Mouse (Mus musculus) gastrocnemius, postnatal 14 days (tissue): ENCODE data around the gene Sec22c. TPM values are rescaled to one million over a fixed set of nuclear protein-coding genes. Genes with fewer than 3 reads are reported as not detected.

Experiments
- DNase-seq: peaks from one replicate; pipeline ENCODE4 v3.0.0; 2021; ENCODE audit warnings: mixed read lengths
- intact Hi-C: fragments of 180-260 bp; cut with DNase I; formaldehyde crosslinking; loops from one replicate; pipeline ENCODE4 v1.15.1; 2025; ENCODE audit warnings: low total_unique reads
- total RNA-seq, 2 experiments: library from RNA; stranded (reverse); gene quantifications; 2 replicates each; pipeline ENCODE4 v1.2.3; 2021

The Sec22c gene
- total RNA-seq, 2 experiments from 2014 or later = 3.1 to 6.1 TPM

- intact Hi-C loops = no loop called here
- peak; percentile 79 for DNase-seq
Measured at GRCm38 (mm10) chr9:121697150-121698049, 7.9 kb downstream of the Sec22c start.

GRCm38 (mm10) chr9:121696626-121697025, 8.7 kb downstream of the Sec22c start:
- no peak for DNase-seq
- intact Hi-C loops = no loop called here

GRCm38 (mm10) chr9:121694736-121695135, 10.6 kb downstream of the Sec22c start:
- no peak for DNase-seq
- intact Hi-C loops = no loop called here

GRCm38 (mm10) chr9:121690734-121691133, 14.6 kb downstream of the Sec22c start:
- intact Hi-C loops = no loop called here
- DNase-seq = no peak

- no peak for DNase-seq
- intact Hi-C loops = no loop called here
Measured at GRCm38 (mm10) chr9:121690200-121690651, 15.1 kb downstream of the Sec22c start.

GRCm38 (mm10) chr9:121684702-121685101, 20.6 kb downstream of the Sec22c start:
- intact Hi-C loops = loop anchor here (5.0 kb wide), 2 partner anchors 42 to 207 kb away; partner anchors contain the start of genes Lyzl4 and Vipr1
- DNase-seq = no peak

DNA sequence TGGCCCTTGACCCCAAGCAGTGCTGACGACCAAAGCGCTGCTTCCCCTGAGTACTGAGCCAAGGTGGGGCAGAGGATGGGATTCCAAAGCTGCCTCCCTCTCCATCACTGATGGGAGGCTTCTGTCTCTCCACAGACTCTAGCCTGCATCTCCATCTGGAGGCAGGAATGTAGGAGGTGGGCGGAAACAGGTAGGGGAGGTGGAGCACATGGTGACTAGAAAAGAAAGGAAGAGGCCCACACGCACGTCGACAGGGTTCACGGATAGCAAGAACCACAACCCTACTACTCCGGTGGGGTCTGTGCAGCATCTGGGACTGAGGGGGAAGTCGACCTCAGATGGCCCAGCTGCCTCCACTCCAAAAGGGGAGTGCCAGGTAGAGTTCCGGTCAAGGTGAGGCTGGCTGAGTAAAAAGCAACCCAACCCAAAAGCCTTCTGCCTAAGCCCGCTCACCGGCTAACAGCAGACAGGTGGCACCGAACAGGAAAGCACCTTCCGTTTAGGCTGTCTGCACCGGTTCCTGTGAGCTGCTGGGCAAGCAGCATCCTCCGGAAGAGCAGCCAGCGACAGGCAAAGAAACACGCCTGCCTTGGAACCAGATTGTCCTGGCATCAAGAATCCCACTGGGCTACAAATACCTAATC, 23.1 kb downstream of the Sec22c start:
- intact Hi-C loops = loop anchor here (5.0 kb wide), 2 partner anchors 40 to 205 kb away; partner anchors contain the start of genes Lyzl4 and Vipr1
- no peak for DNase-seq

DNA sequence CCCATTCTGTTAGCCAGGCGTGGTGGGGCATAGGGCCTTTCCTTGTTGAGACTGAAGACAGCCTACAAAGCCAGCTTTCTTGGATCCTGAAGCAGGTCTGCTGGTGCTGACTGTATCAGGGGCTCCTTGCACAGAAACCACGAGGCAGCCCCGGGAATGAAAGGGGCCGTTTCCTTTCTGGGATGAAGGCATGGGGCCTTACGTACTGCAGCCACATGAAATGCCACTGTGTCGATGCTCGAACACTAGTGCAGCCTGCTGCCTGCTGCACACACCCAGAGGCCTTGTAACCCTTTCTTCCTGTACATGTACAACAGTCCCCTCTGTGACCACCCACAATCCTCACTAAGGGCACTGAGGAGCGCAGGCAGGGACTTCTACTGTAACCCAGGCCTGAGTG, 24.1 kb downstream of the Sec22c start:
- DNase-seq = no peak
- intact Hi-C loops = loop anchor here (5.0 kb wide), 2 partner anchors 39 to 204 kb away; partner anchors contain the start of genes Lyzl4 and Vipr1

DNA sequence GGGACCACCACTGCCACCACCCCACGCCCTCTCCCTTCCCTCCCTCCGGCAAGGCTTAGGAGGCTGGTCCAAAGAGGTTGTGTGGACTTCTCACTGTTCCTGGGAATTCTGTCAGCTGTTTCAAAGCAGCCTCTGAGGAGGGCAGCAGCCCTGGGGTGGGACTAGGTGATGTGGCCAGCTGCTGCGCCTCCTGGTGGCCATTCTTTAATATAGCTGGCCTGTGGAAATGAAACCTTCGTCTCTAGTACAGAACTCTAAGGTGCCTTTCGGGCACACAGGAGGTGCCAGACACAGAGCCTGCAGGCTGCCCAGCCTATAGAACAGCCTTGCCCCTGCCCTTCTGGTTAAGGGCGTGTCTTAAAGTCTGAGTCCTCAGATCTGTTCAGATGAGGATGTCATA, 25.7 kb downstream of the Sec22c start:
- DNase-seq = peak; percentile 66
- intact Hi-C loops = no loop called here

- DNase-seq = no peak
- intact Hi-C loops = no loop called here
Measured at GRCm38 (mm10) chr9:121677476-121677875, 27.8 kb downstream of the Sec22c start.

GRCm38 (mm10) chr9:121677069-121677468, 28.2 kb downstream of the Sec22c start:
- intact Hi-C loops = no loop called here
- no peak for DNase-seq

DNA sequence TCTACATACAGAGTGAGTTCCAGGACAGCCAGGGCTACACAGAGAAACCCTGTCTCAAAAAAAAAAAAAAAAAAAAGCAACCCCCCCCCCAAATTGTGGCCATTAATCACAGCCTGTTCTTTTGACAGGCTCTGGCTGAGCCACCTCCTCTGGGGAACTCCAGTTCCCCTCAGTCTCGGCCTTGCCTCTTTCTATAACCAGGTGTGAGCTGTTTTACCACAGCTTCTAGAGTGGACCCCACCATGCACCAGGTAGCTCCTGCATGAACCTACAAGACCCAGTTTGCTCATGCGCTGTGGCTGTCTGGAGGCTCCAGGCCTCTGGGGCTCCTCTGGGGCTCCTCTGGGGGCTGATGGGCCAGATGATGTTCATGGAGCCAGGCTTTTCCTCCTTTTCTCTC, 29.7 kb downstream of the Sec22c start:
- intact Hi-C loops = no loop called here
- no peak for DNase-seq

GRCm38 (mm10) chr9:121675011-121675410, 30.3 kb downstream of the Sec22c start:
- no peak for DNase-seq
- intact Hi-C loops = no loop called here

GRCm38 (mm10) chr9:121673716-121674115, 31.6 kb downstream of the Sec22c start:
- intact Hi-C loops = no loop called here
- no peak for DNase-seq

DNA sequence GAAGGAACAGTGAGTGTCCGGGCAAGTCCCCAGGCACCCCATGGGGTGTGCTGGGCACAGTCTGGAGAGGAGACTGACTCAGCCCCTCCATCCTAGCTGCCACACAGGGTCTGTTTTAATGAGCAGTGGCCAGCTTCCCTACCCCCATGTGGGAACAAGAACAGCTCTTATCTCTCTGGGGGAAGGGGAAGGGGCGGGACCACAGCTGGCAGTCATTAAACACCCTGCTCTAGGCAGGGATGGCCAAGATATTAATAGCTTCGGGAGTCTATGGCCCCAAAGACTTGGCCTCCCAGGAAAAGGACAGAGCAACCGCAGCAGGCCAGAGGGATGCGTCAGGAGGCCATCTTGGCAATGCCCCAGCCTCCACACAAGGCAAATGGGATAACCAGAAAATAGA, 33.0 kb downstream of the Sec22c start:
- intact Hi-C loops = no loop called here
- DNase-seq = peak; percentile 60

DNA sequence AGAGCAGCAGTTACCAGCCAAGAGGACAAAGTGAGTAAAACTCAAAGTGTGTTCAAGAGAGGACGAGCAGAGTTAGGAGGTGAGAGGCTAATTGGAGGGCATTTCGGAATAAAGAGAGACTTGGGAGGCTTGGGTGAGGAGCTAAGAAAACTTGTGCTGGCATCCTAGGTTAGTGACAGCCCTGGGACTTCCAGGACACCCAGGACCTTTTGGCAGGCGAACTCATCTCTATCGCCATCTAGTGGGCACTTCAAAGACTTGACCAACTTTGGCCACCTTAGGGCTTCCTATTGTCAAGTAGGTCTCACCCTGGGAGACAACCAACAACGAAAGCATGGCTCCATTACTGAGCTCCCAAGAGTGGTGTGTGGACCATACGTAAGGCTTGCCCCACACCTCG, 34.0 kb downstream of the Sec22c start:
- peak; percentile 40 for DNase-seq
- intact Hi-C loops = no loop called here

DNA sequence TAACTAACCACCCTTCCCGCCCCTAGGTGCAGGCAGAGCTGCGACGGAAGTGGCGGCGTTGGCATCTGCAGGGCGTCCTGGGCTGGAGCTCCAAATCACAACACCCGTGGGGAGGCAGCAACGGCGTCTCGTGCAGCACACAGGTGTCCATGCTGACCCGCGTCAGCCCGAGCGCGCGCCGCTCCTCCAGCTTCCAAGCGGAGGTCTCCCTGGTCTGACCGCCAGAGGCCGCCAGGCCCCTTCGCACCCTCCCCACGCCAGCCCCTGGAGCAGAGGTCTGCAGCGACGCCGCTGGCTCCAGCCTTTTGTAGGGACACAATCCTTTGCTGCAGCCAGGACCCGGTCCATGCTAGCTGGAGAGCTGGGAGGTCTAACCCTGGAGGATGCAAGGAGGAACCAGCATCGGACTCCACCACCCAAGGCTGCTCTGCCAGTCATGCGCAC, 35.9 kb downstream of the Sec22c start:
- DNase-seq = peak; percentile 78
- intact Hi-C loops = no loop called here

DNA sequence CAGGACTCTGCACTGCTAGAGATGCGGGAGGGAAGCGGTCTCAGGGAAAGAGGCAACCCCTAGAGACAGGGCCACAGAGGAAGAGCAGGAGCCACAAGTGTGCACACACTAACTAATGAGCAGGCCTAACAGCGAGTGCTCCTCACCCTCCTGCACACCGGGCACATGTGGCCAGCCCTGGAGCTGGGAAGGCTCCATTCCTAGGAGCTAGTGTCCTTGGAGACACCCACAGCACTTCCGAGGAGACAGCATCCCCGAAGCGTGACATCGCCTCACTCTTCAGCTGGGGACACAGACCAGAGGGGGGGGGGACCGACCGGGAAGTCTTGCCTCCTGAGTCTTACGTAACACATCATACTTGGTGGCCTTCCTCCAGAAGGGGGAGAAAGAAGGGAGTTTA, 37.5 kb downstream of the Sec22c start:
- DNase-seq = no peak
- intact Hi-C loops = no loop called here

DNA sequence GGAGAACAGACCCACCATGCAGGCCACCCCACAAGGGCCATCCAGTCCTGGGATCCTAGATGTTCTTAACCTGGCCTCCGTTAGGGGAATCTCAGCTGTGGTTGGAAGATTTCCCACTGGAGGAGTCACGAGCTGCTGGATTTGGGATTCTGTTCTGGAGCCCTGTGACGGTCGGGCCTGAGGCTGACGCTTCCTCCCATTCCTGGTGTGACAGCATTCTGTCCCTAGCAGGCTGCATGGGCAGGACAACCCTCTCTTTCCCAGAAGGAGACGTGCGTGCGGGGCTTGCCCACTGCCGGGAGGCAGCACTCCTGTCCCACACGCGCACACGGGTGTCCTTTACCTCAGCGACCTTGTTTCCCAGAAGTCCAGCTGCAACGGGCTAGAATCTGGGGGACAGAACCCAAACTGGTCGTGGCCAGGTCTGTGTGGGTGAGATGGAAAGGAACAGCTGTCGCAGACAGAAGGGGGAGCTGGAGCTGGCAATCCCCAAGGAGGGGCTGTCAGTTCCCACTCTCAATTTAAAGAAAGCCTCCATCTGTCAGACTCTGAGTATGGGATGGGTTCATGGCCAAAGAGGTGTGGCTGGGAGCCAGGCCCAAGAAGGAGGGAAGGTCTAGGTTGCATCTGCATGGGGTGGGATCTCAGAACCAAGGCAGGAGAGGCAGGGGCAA, 38.2 kb downstream of the Sec22c start:
- DNase-seq = no peak
- intact Hi-C loops = no loop called here

DNA sequence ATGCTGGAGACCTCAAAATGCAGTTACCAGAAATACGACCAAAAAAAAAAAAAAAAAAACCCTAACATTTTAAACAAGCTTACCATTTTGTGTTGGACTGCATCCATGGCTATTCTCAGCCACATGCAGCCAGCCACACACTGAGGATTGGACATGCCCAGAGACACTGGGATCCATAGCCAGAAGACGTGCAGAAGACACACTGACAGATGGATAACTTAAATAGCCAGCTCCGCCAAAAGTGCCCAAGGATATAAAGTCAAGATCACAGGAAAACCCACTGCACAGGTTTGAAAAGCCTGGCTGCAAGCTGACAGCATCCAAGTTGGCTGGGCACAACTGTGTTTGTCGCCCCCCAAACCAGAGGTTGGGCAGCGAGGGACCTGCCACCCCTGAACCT, 41.2 kb downstream of the Sec22c start:
- DNase-seq = no peak

More for the DNA sequence above, 41.2 kb downstream of the Sec22c start:
- intact Hi-C loops = no loop called here
